Mouse (Mus musculus) C2C12 (cell line): ENCODE measurements around the gene Adh1. TPM values are rescaled to one million over a fixed set of nuclear protein-coding genes. Genes with fewer than 3 reads are reported as not detected.

Experiments used
- H3K27me3 ChIP-seq: one replicate; pipeline ENCODE4 v1.6.1; 2011; ENCODE audit not compliant: control insufficient read depth, insufficient read depth, insufficient read length
- H3K36me3 ChIP-seq: one replicate; pipeline ENCODE4 v1.6.1; 2011; ENCODE audit not compliant: control insufficient read depth, insufficient read depth
- H3K4me3 ChIP-seq: one replicate; pipeline ENCODE4 v1.5.1; 2011; ENCODE audit warnings: mild to moderate bottlenecking, control low read depth; ENCODE audit not compliant: poor library complexity, insufficient read depth, severe bottlenecking
- H3K79me2 ChIP-seq: one replicate; pipeline ENCODE4 v1.6.1; 2011; ENCODE audit not compliant: control insufficient read depth, insufficient read depth
- H3K79me3 ChIP-seq: one replicate; pipeline ENCODE4 v1.6.1; 2011; ENCODE audit warnings: low read depth, control low read depth
- H3ac ChIP-seq: one replicate; pipeline ENCODE3; 2011; ENCODE audit warnings: low read depth; ENCODE audit not compliant: control insufficient read depth, insufficient read length
- CEBPB ChIP-seq: IDR thresholded peaks from one replicate; pipeline ENCODE4 v1.6.1; 2011; ENCODE audit warnings: low read depth, mild to moderate bottlenecking, control low read depth, moderate library complexity
- CTCF ChIP-seq: IDR thresholded peaks from one replicate; pipeline ENCODE4 v1.5.1; 2011; ENCODE audit not compliant: control insufficient read depth, insufficient read depth, insufficient read length
- FOSL1 ChIP-seq: IDR thresholded peaks from one replicate; pipeline ENCODE4 v1.8.0; 2011; ENCODE audit warnings: mild to moderate bottlenecking, low read length; ENCODE audit not compliant: poor library complexity, insufficient read depth, severe bottlenecking
- MAX ChIP-seq: IDR thresholded peaks from one replicate; pipeline ENCODE4 v1.6.1; 2011; ENCODE audit warnings: mild to moderate bottlenecking, control low read depth
- MYOD1 ChIP-seq: IDR thresholded peaks from one replicate; pipeline ENCODE4 v1.6.1; 2011; ENCODE audit warnings: low read depth; ENCODE audit not compliant: control insufficient read depth, insufficient read length
- MYOG ChIP-seq: IDR thresholded peaks from one replicate; pipeline ENCODE4 v1.6.1; 2011; ENCODE audit not compliant: control insufficient read depth, insufficient read length; ENCODE audit errors: extremely low read depth
- USF1 ChIP-seq: IDR thresholded peaks from one replicate; pipeline ENCODE4 v1.6.1; 2011; ENCODE audit warnings: low read depth, mild to moderate bottlenecking, control low read depth, moderate library complexity
- polyA plus RNA-seq: library from polyadenylated mRNA; unstranded; fragments of >200 nt; fragmentation: generic; extraction: Trizol; gene quantifications from one replicate; pipeline ENCODE4 v1.2.1, GENCODE M21; 2012; ENCODE audit warnings: missing spikeins

Adh1 gene
- polyA plus RNA-seq, 1 experiment = 0.05 TPM

DNA sequence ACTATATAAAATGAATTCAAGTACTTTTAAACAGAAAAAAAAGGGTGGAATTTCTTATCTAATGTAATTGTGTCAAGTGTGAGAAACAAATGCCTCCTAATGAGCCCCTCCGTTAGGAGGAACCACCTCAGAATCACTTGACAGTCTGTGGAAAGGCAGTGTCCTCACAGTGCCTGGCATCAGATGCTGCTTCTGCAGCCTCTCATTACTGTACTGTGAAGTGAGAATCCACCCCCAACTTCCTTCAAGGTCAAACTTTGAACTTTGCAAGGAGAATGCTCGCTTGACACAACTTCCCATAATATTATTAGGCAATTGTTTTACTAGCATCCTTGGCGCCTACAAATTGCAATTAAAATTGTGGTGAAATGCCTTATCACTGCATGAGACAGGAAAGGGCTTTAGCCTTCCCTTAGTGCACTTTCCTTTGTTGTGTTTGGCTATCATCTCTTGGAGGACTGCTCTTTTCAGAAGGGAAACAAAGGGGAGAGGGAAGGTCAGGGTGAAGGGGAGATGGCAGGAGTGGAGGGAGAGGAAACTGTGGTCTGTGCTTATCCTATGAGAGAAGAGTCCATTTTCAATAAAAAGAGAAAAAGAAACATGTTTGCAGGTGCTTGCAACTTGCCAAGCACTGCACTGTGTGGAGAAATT lies 75.4 kb downstream of the Adh1 start:
- no peak overlapping the region for H3K4me3 ChIP-seq
- H3K79me3 ChIP-seq = no peaks in the 10 kb centered on the region
- H3K79me2 ChIP-seq = no peaks in the 10 kb centered on the region
- no peak overlapping the region for H3ac ChIP-seq
- TF ChIP-seq CEBPB (no peak), USF1 (no peak), FOSL1 (no peak), MYOD1 (no peak), MYOG (no peak), MAX (no peak), CTCF (no peak)
- H3K36me3 ChIP-seq = no peaks in the 10 kb centered on the region
- no peaks in the 10 kb centered on the region for H3K27me3 ChIP-seq

Other genes starting within 250 kb of the Adh1 start
- gene 1110002E22Rik, start 195.9 kb upstream of the Adh1 start, polyA plus RNA-seq = 6.5 TPM
- gene Gm5105, start 193.6 kb upstream of the Adh1 start, polyA plus RNA-seq = 0.16 TPM
- 6.8 TPM for gene Trmt10a, start 117.5 kb upstream of the Adh1 start, polyA plus RNA-seq
- gene Mttp, start 116.0 kb upstream of the Adh1 start, polyA plus RNA-seq = 1.2 TPM
- not detected for gene 4930579F01Rik, start 67.2 kb upstream of the Adh1 start, polyA plus RNA-seq
- 4.9 TPM for gene Adh7, start 43.2 kb upstream of the Adh1 start, polyA plus RNA-seq
- not detected for gene Adh6a, start 52.3 kb downstream of the Adh1 start, polyA plus RNA-seq
- not detected for gene Adh6b, start 80.8 kb downstream of the Adh1 start, polyA plus RNA-seq
- gene Adh4, start 154.5 kb downstream of the Adh1 start, polyA plus RNA-seq = not detected
- gene Adh5, start 182.1 kb downstream of the Adh1 start, polyA plus RNA-seq = 91.5 TPM
- 32.2 TPM for gene Metap1, start 228.5 kb downstream of the Adh1 start, polyA plus RNA-seq